Mouse (Mus musculus) cerebellum, adult 9-11 months (tissue): ENCODE results near the gene 1700037H04Rik.

ENCODE experiments used
- DNase-seq: peaks from one replicate; pipeline ENCODE4 v3.0.0; 2022

Gene 1700037H04Rik

GRCm38 (mm10) chr2:131159938-131160581, at the start of gene 1700037H04Rik:
1700037H04Rik (minus strand) TSS chr2:131160081.
- peak; percentile 97 for DNase-seq

GRCm38 (mm10) chr2:131209125-131209795, 49.4 kb upstream of the 1700037H04Rik start:
- peak; percentile 68 for DNase-seq

GRCm38 (mm10) chr2:131208356-131208755, 48.5 kb upstream of the 1700037H04Rik start:
- DNase-seq, result no peak

- no peak for DNase-seq
Observed at GRCm38 (mm10) chr2:131206778-131207177, 46.9 kb upstream of the 1700037H04Rik start, which contains the start of gene Ap5s1. Ap5s1 (plus strand) TSS chr2:131207078.

GRCm38 (mm10) chr2:131205521-131206182, 45.8 kb upstream of the 1700037H04Rik start:
- no peak for DNase-seq

- peak; percentile 48 for DNase-seq
Observed at GRCm38 (mm10) chr2:131204410-131204981, 44.6 kb upstream of the 1700037H04Rik start.

- no peak for DNase-seq
Observed at GRCm38 (mm10) chr2:131203816-131204409, 44.0 kb upstream of the 1700037H04Rik start.

GRCm38 (mm10) chr2:131201262-131201661, 41.4 kb upstream of the 1700037H04Rik start:
- DNase-seq, result peak; percentile 54

GRCm38 (mm10) chr2:131200710-131201109, 40.8 kb upstream of the 1700037H04Rik start:
- DNase-seq, result no peak

GRCm38 (mm10) chr2:131196606-131197316, 36.9 kb upstream of the 1700037H04Rik start:
- no peak for DNase-seq

GRCm38 (mm10) chr2:131191005-131191390, 31.1 kb upstream of the 1700037H04Rik start:
- no peak for DNase-seq

GRCm38 (mm10) chr2:131190344-131191004, 30.6 kb upstream of the 1700037H04Rik start:
- DNase-seq, result no peak

GRCm38 (mm10) chr2:131189521-131190309, 29.8 kb upstream of the 1700037H04Rik start:
- no peak for DNase-seq

- DNase-seq, result no peak
Observed at GRCm38 (mm10) chr2:131188311-131188710, 28.4 kb upstream of the 1700037H04Rik start.

GRCm38 (mm10) chr2:131187602-131187922, 27.7 kb upstream of the 1700037H04Rik start:
- no peak for DNase-seq

GRCm38 (mm10) chr2:131186771-131187601, 27.1 kb upstream of the 1700037H04Rik start, which contains the start of the genes Cdc25b and Spef1:
Cdc25b (plus strand) TSS chr2:131186949.
Spef1 (minus strand) TSS chr2:131187282.
- DNase-seq, result peak; percentile 88

- DNase-seq, result no peak
Observed at GRCm38 (mm10) chr2:131186343-131186742, 26.5 kb upstream of the 1700037H04Rik start.

- DNase-seq, result peak; percentile 88
Observed at GRCm38 (mm10) chr2:131179990-131180587, 20.2 kb upstream of the 1700037H04Rik start, which contains the start of gene Cenpb. Cenpb (minus strand) TSS chr2:131180067.

GRCm38 (mm10) chr2:131179246-131179886, 19.5 kb upstream of the 1700037H04Rik start:
- peak; percentile 83 for DNase-seq
